In the genomic region with DNA sequence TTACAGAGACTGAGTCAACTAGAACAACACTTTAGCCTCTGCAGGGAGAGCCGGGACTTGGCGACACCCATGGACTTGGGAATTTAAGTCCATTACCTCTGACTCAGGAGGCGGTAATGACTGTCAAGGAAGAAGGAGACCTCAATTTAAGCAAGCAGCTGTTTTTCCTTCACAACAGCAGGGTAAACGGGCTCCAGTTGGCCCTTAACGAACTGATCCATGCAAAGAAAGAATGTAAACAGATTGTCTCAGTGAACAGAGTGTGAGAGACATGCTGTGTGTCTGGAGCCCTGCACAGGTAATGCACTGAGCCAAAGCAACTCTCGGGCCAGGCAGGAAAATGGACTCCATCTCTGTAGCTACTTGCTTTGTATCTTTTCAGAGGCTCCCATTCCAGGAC, we compare ENCODE assay signal across 12 mouse cellular contexts.
DNase-seq lines count a peak whose midpoint lies in the region; TF ChIP-seq lines count a peak whose summit lies in the region.
"Had no signal": no experiment of that assay in that cellular context is flagged by ENCODE, and none has a peak within 500 bp of the region (broad histone marks: within the 10 kb centered on the region; RNA-seq: fewer than 3 reads in every experiment).

No protein-coding gene starts in this region.

- H3K27ac ChIP-seq in left cerebral cortex, adult 2 months = no peak overlapping the region
- H3K27ac ChIP-seq: liver, embryonic 12.5 days had no signal

- intact Hi-C loops in left cerebral cortex, adult 2 months (cut with DNase I) = no loop called here

- no peak overlapping the region for H3K4me3 ChIP-seq in left cerebral cortex, adult 2 months
- H3K4me3 ChIP-seq: liver, embryonic 12.5 days; megakaryocyte, embryonic 14.5 days had no signal

- DNase-seq in heart, adult 11 months = peak; percentile 52
- DNase-seq in heart, adult 8-10 months (ENCODE audit: low spot score) = no peak
- peak; percentile 29 for DNase-seq in brain, adult 2 months (ENCODE audit: low read depth, low spot score)
- peak; percentile 27 to 31 for DNase-seq in cerebellum, postnatal 25 days
- DNase-seq in lung, postnatal 10 days = peak; percentile 26
- no peak for DNase-seq in left cerebral cortex, adult 2 months (ENCODE audit: extremely low spot score in 1 of 2, low spot score in 2 of 2)
- DNase-seq in embryo, embryonic 9.5 days (ENCODE audit: extremely low spot score) = no peak
- DNase-seq: adrenal gland, postnatal 10 days; kidney, adult 8-10 months; thymus, postnatal 36 days had no signal

- no peak for TF ChIP-seq CTCF in left cerebral cortex, adult 2 months (IDR thresholded peaks at IDR 0.05)

Comparison
In these comparisons a context has a peak if more than half of its experiments do, and no peak if none do; other contexts are left out.
1. DNase-seq: peak in heart, adult 11 months (single experiment), brain, adult 2 months (single experiment), cerebellum, postnatal 25 days (2 of 2) and lung, postnatal 10 days (single experiment); none in heart, adult 8-10 months (single experiment), left cerebral cortex, adult 2 months (0 of 2) and embryo, embryonic 9.5 days (single experiment).